Mouse (Mus musculus): ENCODE measurements around the gene Plpp6. TPM values are rescaled to one million over a fixed set of nuclear protein-coding genes. Genes with fewer than 3 reads are reported as not detected.

The Plpp6 gene
- polyA plus RNA-seq (2016; fragmentation: Nextera tagmentation; extraction: Ambion mirVana), result 6.1 and 6.4 TPM in 2 replicates

DNA sequence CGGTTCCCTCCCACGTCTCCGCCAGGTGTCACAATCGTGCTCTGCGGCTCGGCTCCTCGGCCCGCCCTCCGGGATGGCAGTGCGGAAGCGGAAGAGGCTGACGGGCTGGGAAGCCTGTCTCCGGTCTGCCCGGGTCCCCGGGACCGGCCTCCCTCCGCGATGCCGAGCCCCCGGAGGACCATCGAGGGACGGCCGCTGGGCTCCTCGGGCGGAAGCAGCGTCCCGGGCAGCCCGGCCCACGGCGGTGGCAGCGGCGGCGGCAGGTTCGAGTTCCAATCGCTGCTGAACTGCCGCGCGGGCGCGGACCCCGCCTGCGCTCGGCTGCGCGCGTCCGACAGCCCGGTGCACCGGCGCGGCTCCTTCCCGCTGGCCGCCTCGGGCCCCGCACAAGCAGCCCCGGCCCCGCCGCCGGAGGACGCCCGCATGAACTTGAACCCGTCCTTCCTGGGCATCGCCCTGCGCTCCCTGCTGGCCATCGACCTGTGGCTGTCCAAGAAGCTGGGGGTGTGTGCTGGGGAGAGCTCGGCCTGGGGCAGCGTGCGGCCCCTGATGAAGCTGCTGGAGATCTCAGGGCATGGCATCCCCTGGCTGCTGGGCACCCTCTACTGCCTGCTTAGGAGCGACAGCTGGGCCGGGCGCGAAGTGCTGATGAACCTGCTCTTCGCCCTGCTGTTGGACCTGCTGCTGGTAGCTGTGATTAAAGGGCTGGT is at the start of gene Plpp6:
TSS of gene Plpp6 (plus strand) at position 112 of the 710 bp plus-strand sequence.
- ATAC-seq (ENCODE audit: low FRiP score), result peak; percentile 91
- Histone ChIP-seq H3K9me3 (no peaks in the 10 kb centered on the region), H3K4me2 (peak within 1 kb of the TSS; percentile 90), H3K4me3 (replicated peaks) (peak within 1 kb of the TSS; percentile 89), H3K36me3 (replicated peaks) (no peaks in the 10 kb centered on the region), H3K4me1 (peaks cover 22% of the 10 kb centered on the region), H3K27ac (peak within 1 kb of the TSS; percentile 47; the same call in 1 of the 2 replicates), H3K9ac (peak within 1 kb of the TSS; percentile 86), H3K27me3 (peaks cover 10% of the 10 kb centered on the region)
- under 1% methylated on average over 71 of the region's 73 CpGs for whole genome bisulfite sequencing

DNA sequence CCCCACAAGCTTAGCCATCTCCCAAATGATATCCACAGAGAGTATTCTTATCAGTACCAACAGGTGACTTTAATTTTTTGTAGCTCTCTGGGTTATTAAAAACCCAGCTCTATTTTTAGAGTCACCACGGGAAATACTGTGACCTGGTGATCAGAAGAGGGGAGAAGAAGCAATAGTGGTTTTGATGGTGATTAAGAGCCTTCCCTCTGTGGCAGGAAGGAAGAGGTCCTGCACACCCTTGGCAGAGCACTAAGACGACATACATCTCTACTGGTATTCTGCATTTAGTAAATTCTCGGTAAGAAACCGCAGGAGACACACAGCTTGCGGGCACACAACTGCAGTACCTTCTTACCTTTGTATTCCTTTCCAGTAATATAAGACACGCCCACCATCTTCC is 49.2 kb upstream of the Plpp6 start:
- no peak overlapping the region for H3K9ac ChIP-seq
- no peak overlapping the region for H3K4me2 ChIP-seq
- 89% methylated on average over 6 of the region's 6 CpGs for WGBS
- H3K9me3 ChIP-seq, result no peaks in the 10 kb centered on the region
- H3K4me3 ChIP-seq (replicated peaks), result no peak overlapping the region
- ATAC-seq (ENCODE audit: low FRiP score), result no peak
- H3K27ac ChIP-seq, result no peak overlapping the region
- H3K27me3 ChIP-seq, result no peaks in the 10 kb centered on the region
- no peaks in the 10 kb centered on the region for H3K36me3 ChIP-seq (replicated peaks)
- no peaks in the 10 kb centered on the region for H3K4me1 ChIP-seq

DNA sequence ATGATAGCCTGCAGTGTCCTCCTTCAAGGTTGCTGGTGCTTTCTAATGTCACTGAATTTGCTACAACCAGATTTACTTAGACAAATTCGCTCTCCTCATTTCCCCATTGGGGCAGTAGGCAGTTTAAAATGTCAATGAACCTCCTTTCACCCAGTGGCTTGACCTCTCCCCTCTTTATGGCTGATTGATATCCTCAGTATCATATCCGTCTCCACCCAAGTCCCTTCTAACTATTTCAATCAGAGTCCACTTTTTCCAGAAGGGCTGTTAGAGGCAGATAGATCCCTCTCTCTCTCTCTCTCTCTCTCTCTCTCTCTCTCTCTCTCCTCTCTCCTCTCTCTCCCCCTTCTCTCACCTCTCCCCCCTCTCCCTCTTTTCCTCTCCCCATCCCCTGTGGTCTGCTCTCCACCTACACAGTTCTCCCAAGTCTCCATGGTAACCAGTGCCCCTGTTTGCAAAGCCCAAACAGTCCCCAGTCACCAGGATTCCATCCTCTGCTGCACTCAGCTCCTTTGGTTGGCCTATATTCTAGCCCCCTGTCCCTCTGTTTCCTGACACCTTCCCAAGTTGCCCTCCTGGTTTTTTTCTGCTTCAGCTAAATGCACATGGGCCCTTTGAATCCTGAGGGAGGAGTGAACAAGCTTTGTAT is 48.0 kb upstream of the Plpp6 start:
- WGBS, result 82% methylated on average over 2 of the region's 2 CpGs
- Histone ChIP-seq H3K4me2 (no peak overlapping the region), H3K27ac (no peak overlapping the region), H3K27me3 (no peaks in the 10 kb centered on the region), H3K9ac (no peak overlapping the region), H3K36me3 (replicated peaks) (no peaks in the 10 kb centered on the region), H3K4me1 (no peaks in the 10 kb centered on the region), H3K9me3 (no peaks in the 10 kb centered on the region), H3K4me3 (replicated peaks) (no peak overlapping the region)
- no peak for ATAC-seq (ENCODE audit: low FRiP score)

DNA sequence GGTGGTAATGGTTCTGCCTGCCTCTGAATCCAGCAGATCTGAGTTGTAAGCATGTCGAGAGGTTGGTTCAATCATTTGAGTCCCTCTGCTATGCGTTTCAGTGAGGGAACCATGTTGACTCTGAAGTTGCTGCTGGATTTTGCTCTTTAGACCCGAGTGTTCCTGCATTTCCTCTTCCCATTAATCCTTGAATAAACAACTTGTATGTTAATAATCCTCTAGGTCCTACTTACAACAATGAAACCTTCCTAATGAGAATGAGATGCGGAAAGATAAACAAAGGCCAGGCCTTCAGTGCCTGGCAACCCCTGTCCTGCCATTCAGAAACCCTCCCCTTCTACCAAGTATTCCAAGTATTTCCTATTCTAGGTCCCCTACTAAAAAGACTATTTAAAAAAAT is 47.3 kb upstream of the Plpp6 start:
- no peak for ATAC-seq (ENCODE audit: low FRiP score)
- Histone ChIP-seq H3K36me3 (replicated peaks) (no peaks in the 10 kb centered on the region), H3K4me1 (no peaks in the 10 kb centered on the region), H3K9ac (no peak overlapping the region), H3K27ac (no peak overlapping the region), H3K4me3 (replicated peaks) (no peak overlapping the region), H3K27me3 (no peaks in the 10 kb centered on the region), H3K9me3 (no peaks in the 10 kb centered on the region), H3K4me2 (no peak overlapping the region)
- WGBS, result 56% methylated on average over 4 of the region's 4 CpGs

DNA sequence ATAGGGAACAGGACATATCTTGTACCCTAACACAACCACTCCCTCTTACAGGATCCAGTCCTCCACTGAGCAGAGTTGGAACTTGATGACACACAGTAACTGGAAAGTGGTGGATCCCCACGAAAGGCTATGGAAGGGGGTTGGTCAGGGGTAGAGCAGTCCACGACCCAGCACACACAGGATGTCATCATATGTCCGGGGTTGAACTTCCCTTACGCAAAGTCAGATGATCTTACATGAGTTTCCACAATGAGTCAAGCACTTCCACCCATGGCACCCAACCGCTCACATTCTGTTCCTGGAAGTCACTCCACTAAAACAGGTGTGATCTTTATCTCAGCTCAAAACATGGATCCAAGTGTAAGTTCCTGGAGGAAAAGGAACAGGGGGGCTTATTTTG is 45.9 kb upstream of the Plpp6 start:
- Histone ChIP-seq H3K36me3 (replicated peaks) (no peaks in the 10 kb centered on the region), H3K4me2 (no peak overlapping the region), H3K4me3 (replicated peaks) (no peak overlapping the region), H3K27ac (no peak overlapping the region), H3K9ac (no peak overlapping the region), H3K9me3 (no peaks in the 10 kb centered on the region), H3K4me1 (no peaks in the 10 kb centered on the region), H3K27me3 (no peaks in the 10 kb centered on the region)
- 88% methylated on average over 5 of the region's 5 CpGs for WGBS
- ATAC-seq (ENCODE audit: low FRiP score), result no peak

DNA sequence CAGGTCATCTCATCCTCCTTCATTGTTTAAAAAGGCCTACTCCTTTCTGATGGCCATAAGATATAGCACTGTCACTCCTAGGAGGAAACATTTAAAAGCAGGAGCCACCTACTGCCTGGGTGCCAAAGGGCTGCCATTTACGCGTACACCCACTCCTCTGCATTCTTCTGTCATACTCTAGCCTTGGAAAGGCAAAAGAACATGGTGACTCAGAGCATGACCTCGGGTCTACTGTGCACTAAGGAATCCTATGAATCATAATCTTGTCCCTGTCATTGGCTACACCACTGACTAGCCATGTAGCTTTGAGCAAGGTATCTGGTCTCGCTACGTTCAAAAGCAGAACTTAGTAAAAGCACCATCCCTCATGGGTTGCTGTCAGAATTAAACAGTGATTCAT is 37.4 kb upstream of the Plpp6 start:
- H3K9ac ChIP-seq, result no peak overlapping the region
- no peaks in the 10 kb centered on the region for H3K4me1 ChIP-seq
- WGBS, result 89% methylated on average over 5 of the region's 5 CpGs
- no peak for ATAC-seq (ENCODE audit: low FRiP score)
- no peaks in the 10 kb centered on the region for H3K27me3 ChIP-seq
- H3K27ac ChIP-seq, result no peak overlapping the region
- H3K4me3 ChIP-seq (replicated peaks), result no peak overlapping the region
- no peaks in the 10 kb centered on the region for H3K9me3 ChIP-seq
- no peaks in the 10 kb centered on the region for H3K36me3 ChIP-seq (replicated peaks)
- no peak overlapping the region for H3K4me2 ChIP-seq

DNA sequence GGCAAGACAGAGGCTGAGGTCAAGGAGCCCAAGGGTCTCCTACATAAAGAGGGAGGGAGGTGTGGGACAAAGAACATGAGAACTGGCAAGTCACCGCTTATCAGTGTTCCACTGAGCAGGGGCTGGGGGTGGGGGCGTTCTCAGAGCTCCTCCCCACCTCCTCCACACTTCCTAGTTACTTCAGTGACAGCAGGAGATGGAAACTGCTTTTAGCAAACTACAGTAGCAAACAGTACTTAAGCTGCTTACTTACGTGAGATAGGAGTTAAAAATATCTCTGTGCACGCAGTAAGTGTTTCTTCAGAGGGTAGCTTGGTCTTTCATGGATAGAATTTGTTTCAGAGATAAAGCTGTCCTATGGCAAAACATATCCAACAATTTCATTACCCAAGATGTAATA is 36.4 kb upstream of the Plpp6 start:
- no peak overlapping the region for H3K4me3 ChIP-seq (replicated peaks)
- no peaks in the 10 kb centered on the region for H3K36me3 ChIP-seq (replicated peaks)
- no peaks in the 10 kb centered on the region for H3K27me3 ChIP-seq
- no peaks in the 10 kb centered on the region for H3K4me1 ChIP-seq
- no peak overlapping the region for H3K4me2 ChIP-seq
- 85% methylated on average over 4 of the region's 4 CpGs for WGBS
- no peak for ATAC-seq (ENCODE audit: low FRiP score)
- H3K27ac ChIP-seq, result no peak overlapping the region
- no peaks in the 10 kb centered on the region for H3K9me3 ChIP-seq
- no peak overlapping the region for H3K9ac ChIP-seq

DNA sequence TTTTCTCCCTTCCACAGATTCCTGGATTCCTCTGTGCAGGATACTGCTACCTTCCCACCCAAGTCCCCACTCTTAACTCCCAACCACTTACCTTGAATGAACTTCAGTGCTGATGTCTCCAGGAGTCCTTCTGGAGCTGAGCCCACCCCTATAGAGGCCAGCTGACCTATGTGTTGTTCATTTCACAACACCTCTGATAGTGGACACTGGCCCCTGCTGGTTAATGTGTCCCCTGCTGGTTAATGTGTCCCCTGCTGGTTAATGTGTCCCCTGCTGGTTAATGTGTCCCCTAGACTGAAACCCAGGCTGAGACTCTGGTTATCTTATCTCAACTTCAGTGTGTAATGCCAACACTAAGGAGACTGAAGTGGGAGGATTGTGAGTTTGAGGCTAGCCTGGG is 34.7 kb upstream of the Plpp6 start:
- H3K36me3 ChIP-seq (replicated peaks), result no peaks in the 10 kb centered on the region
- H3K27ac ChIP-seq, result no peak overlapping the region
- no peak overlapping the region for H3K4me3 ChIP-seq (replicated peaks)
- no peak overlapping the region for H3K4me2 ChIP-seq
- H3K9ac ChIP-seq, result no peak overlapping the region
- no peaks in the 10 kb centered on the region for H3K9me3 ChIP-seq
- no peak for ATAC-seq (ENCODE audit: low FRiP score)
- no peaks in the 10 kb centered on the region for H3K4me1 ChIP-seq
- H3K27me3 ChIP-seq, result no peaks in the 10 kb centered on the region; the same call in 1 of the 2 replicates

DNA sequence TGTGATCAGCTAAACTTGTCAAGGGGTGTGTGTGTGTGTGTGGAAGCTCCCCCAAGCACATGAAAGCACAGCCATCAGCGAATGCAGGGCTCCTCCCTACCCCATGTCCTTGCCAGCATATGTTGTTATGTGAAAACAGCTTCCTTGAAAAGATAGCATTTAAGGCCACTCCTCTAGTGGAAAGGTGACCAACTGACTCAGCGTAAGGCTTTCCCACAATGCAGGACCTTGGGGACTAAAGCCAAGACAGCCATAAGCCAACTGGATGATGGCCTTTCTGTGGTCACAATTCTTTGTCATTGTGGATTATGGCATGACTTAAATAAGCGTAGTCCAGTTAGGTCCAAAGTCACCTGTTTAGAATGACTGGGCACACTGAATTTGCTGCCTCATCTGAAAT is 28.9 kb upstream of the Plpp6 start:
- H3K36me3 ChIP-seq (replicated peaks), result no peaks in the 10 kb centered on the region
- no peak overlapping the region for H3K27ac ChIP-seq
- H3K4me3 ChIP-seq (replicated peaks), result no peak overlapping the region
- 91% methylated on average over 3 of the region's 3 CpGs for WGBS
- H3K27me3 ChIP-seq, result no peaks in the 10 kb centered on the region; the same call in 1 of the 2 replicates
- H3K9me3 ChIP-seq, result no peaks in the 10 kb centered on the region
- H3K9ac ChIP-seq, result no peak overlapping the region
- no peaks in the 10 kb centered on the region for H3K4me1 ChIP-seq
- no peak overlapping the region for H3K4me2 ChIP-seq
- no peak for ATAC-seq (ENCODE audit: low FRiP score)

DNA sequence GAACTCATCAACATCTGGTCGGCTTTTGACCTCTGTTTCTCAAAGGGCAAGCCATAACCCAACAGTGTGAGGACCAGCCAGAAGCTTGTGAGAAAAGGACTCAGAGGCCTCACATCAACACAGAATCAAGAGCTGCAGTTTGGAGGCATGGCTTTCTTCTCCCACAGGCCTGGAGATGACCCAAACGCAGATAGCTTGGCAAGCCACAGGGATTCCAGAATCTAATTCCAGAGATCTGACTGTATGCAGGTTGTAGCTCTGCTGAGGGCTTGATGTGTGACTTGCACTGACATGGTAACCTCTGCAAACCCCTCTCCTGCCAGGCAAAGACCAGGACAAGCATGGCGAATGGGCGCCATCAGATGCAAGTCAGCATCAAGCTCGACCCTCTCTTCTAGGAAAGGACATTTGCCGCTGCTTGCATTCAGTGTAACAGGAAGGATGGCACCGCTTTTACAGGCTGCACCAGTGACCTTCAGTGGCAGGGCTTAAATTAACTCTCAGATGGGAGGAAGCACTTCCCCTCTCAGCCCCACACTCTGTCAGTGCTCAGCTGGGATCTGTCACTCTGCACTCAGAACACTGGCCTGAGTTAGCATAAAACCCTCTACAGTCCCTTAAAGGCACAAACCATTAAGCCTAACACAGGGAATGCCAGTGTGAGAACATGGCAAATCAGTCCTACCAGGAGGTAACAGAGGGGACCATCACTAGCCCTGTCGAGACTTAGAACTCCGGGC is 23.4 kb upstream of the Plpp6 start:
- no peak overlapping the region for H3K9ac ChIP-seq
- H3K4me2 ChIP-seq, result no peak overlapping the region
- no peaks in the 10 kb centered on the region for H3K27me3 ChIP-seq
- no peaks in the 10 kb centered on the region for H3K36me3 ChIP-seq (replicated peaks)
- no peak overlapping the region for H3K27ac ChIP-seq
- WGBS, result 86% methylated on average over 9 of the region's 9 CpGs
- no peak for ATAC-seq (ENCODE audit: low FRiP score)
- H3K9me3 ChIP-seq, result no peaks in the 10 kb centered on the region
- no peak overlapping the region for H3K4me3 ChIP-seq (replicated peaks)
- H3K4me1 ChIP-seq, result no peaks in the 10 kb centered on the region

DNA sequence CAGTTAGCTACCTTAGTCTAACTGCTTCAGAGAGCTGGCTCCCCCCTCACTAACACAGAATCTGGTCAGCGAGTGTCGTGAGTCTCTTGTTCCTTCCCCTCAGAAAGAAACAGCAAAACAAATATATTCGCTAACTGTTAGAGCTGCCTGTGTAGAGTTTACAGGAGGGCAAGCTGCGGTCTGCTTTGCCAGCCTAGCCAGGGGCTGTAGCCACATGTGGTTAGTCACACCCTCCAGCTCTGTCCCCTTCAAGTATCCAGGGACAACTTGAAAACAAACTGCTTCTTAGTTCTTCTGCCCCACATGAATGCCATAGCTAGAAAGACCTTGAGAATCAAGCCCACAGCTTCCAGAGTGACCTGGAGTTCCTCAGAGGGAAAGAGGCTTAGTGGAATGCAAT is 22.5 kb upstream of the Plpp6 start:
- 88% methylated on average over 4 of the region's 4 CpGs for WGBS
- H3K27me3 ChIP-seq, result no peaks in the 10 kb centered on the region
- H3K4me3 ChIP-seq (replicated peaks), result no peak overlapping the region
- no peaks in the 10 kb centered on the region for H3K36me3 ChIP-seq (replicated peaks)
- H3K4me2 ChIP-seq, result no peak overlapping the region
- H3K9me3 ChIP-seq, result no peaks in the 10 kb centered on the region
- no peak for ATAC-seq (ENCODE audit: low FRiP score)
- H3K4me1 ChIP-seq, result no peaks in the 10 kb centered on the region
- no peak overlapping the region for H3K9ac ChIP-seq
- no peak overlapping the region for H3K27ac ChIP-seq

DNA sequence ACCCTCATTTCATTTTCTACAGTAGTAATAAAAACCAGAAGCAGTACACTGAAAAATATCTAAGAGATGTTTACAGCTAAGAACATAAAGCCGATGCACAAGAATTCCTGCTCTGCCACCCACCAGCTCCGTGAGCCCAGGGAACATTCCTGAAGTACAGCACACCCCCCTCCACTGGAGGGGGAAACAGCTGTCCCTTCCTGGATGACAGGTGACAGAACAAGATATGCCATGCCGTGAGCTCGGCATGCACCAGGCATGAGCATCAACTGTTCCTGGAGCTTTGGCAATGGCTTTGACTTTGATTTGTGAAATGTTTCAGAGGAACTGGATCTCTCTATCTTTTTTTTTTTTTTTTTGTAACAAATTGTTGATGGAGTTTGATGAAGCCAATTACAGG is 17.0 kb upstream of the Plpp6 start:
- Histone ChIP-seq H3K4me2 (no peak overlapping the region), H3K27ac (no peak overlapping the region), H3K4me3 (replicated peaks) (no peak overlapping the region), H3K4me1 (no peaks in the 10 kb centered on the region), H3K9me3 (no peaks in the 10 kb centered on the region), H3K36me3 (replicated peaks) (no peaks in the 10 kb centered on the region), H3K9ac (no peak overlapping the region), H3K27me3 (no peaks in the 10 kb centered on the region)
- ATAC-seq (ENCODE audit: low FRiP score), result no peak
- 72% methylated on average over 4 of the region's 4 CpGs for WGBS

Measured in forebrain, embryonic 12.5 days (tissue).